Mouse (Mus musculus): ENCODE measurements around the gene Btnl9. TPM values are rescaled to one million over a fixed set of nuclear protein-coding genes. Genes with fewer than 3 reads are reported as not detected.
A peak's percentile ranks its signal among the peaks of the same experiment; 100 is the strongest.

The Btnl9 gene
- 0.09 TPM in 1 of 2 replicates, not detected in the other for polyA plus RNA-seq (2015; fragmentation: Nextera tagmentation; extraction: Ambion mirVana)

DNA sequence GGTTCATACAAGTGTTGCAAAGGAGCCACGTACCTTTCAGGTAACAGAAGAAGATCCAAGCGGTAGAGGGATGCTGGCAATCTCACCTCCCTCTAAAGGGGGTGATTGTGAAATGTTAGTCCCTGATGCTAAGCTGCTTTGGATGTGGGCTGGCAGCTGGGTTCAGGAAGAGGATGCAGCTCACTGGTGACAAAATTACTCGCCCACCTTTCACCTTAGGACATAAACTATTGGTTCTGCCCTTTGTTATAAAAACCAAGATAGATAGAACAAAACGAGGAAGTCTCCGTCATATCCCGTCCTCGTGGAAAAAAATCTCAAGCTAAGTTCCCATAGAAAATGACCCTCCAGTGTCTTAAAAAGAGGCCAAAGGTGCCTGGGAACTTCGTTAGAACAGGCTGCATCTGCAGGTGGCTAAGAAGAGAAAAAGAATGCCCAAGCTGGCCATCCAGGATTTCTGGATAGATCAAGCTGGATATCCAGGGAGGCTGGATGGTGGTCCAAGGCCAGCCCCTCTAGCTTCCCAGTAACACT is at the start of gene Btnl9:
TSS of gene Btnl9 (minus strand) at position 205 of the 534 bp plus-strand sequence.
- no peaks in the 10 kb centered on the region for H3K27me3 ChIP-seq
- H3K9ac ChIP-seq (replicated peaks) = no peak within 1 kb of the TSS
- H3K36me3 ChIP-seq = no peaks in the 10 kb centered on the region
- H3K9me3 ChIP-seq = no peaks in the 10 kb centered on the region
- H3K4me2 ChIP-seq (replicated peaks) = no peak within 1 kb of the TSS
- no peaks in the 10 kb centered on the region for H3K4me1 ChIP-seq
- no peak within 1 kb of the TSS for H3K4me3 ChIP-seq
- 80% methylated on average over 8 of the region's 8 CpGs for WGBS
- no peak within 1 kb of the TSS for H3K27ac ChIP-seq (replicated peaks)
- no peak for ATAC-seq (replicated peaks)

DNA sequence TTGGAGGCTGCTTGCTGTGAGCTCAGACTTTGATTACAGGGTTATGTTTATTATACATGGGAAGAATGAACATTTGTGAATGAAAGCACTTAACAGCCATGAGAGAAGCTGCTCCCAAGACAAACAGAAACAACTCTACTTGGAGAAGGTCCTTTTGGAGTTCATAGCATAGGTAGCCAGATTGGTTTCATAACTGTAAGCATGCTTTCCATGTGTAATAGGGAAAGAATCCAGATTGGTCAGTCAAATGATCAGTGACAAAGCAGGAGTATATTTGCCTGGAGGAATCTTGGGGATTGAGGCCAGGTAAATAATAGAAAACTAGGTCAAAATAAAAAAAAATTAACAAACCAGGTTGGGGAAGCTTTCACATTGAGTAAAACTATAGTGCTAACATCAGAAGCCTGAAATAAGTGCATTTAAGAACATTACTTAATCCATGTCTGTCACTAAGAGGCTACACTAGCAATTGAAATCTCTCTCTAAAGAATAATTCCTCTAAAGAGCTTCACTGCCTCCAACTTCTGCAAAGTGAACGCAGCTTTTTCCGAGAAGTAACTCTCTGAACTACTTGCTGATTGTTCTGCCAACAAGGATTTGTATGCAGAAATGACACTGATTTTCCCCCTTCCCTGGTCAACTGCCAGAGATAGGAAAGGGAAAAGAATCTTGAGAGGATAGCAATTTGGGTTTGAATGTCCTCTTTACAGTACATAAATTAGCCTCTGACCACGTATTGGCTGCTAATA is 48.7 kb upstream of the Btnl9 start:
- ATAC-seq (replicated peaks) = no peak
- Histone ChIP-seq H3K27ac (replicated peaks) (no peak overlapping the region), H3K9ac (replicated peaks) (no peak overlapping the region)

DNA sequence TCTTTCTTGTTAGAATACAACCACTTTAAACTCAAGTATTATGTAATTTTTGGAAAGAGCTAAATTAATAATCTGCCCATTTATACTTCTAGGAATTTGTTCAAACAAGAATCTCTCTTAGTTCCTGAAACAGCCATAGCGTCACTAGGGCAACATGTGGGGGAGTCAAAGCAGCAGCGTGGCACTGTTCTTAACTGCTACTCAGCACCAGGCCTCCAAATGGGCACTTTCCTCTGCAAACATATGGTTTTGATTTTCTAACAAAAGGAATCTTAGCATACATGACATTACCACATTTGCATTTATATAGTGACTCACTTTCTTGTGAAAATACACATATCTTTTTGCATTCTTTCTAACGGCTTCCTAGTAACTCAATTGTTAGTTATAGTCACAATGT is 45.8 kb upstream of the Btnl9 start:
- Histone ChIP-seq H3K9ac (replicated peaks) (no peak overlapping the region), H3K27ac (replicated peaks) (no peak overlapping the region), H3K9me3 (no peaks in the 10 kb centered on the region), H3K4me1 (no peaks in the 10 kb centered on the region), H3K36me3 (no peaks in the 10 kb centered on the region), H3K4me2 (replicated peaks) (no peak overlapping the region), H3K4me3 (no peak overlapping the region), H3K27me3 (no peaks in the 10 kb centered on the region)
- ATAC-seq (replicated peaks) = no peak
- WGBS = 77% methylated on average over 3 of the region's 3 CpGs

More for the DNA sequence above, 48.7 kb upstream of the Btnl9 start:
- Histone ChIP-seq H3K9me3 (no peaks in the 10 kb centered on the region), H3K4me2 (replicated peaks) (no peak overlapping the region), H3K4me3 (no peak overlapping the region), H3K27me3 (no peaks in the 10 kb centered on the region), H3K4me1 (no peaks in the 10 kb centered on the region), H3K36me3 (no peaks in the 10 kb centered on the region)
- 70% methylated on average over 3 of the region's 3 CpGs for WGBS

DNA sequence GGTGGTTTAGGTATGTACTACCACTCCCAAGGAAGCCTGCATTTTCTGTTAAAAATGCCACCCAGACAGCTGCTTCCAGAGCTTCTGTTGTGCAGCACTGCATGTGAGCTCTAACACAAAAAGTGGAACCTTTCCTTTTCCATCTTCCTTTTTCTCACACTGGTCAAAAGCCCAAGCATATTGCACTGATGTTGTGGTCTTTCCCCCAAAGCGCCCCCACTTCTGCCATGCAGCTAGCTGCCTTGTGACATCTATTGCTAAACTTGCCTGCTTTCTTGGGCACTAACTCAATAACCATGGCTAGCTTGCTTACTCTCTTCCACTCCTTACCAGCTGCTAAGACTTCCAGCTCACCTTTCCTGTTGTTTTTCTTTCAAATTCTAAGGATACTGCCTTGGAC is 37.5 kb upstream of the Btnl9 start:
- 77% methylated on average over 1 of the region's 1 CpGs for WGBS
- H3K36me3 ChIP-seq = peaks cover 5% of the 10 kb centered on the region; the same call in 1 of the 2 replicates
- H3K4me3 ChIP-seq = no peak overlapping the region
- H3K9me3 ChIP-seq = no peaks in the 10 kb centered on the region
- no peaks in the 10 kb centered on the region for H3K27me3 ChIP-seq
- no peak overlapping the region for H3K4me2 ChIP-seq (replicated peaks)
- H3K4me1 ChIP-seq = no peaks in the 10 kb centered on the region
- H3K9ac ChIP-seq (replicated peaks) = no peak overlapping the region
- no peak overlapping the region for H3K27ac ChIP-seq (replicated peaks)
- no peak for ATAC-seq (replicated peaks)

DNA sequence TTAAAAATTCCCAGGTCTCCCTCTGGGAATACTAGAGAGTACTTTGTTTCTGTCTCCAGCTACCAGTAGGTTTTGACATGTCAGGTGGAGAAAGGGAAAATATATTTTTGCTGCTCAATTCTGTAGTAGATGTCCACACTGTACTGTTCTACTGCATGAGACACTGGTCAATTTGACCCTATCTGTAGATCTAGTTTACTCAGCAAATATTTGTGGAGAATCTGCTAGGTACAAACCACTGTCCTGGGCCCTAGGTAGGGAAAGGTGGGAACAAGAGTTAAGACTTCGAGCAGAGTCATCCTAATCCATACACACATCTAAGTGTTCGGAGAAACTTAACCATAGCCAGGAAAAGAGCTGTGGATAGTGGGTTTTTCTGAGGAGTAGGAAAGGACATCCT is 32.3 kb upstream of the Btnl9 start:
- Histone ChIP-seq H3K4me1 (no peaks in the 10 kb centered on the region), H3K27ac (replicated peaks) (no peak overlapping the region), H3K9me3 (no peaks in the 10 kb centered on the region), H3K4me3 (no peak overlapping the region), H3K9ac (replicated peaks) (no peak overlapping the region), H3K4me2 (replicated peaks) (no peak overlapping the region), H3K36me3 (peaks cover 39% of the 10 kb centered on the region), H3K27me3 (no peaks in the 10 kb centered on the region)
- 97% methylated on average over 2 of the region's 2 CpGs for WGBS
- no peak for ATAC-seq (replicated peaks)

DNA sequence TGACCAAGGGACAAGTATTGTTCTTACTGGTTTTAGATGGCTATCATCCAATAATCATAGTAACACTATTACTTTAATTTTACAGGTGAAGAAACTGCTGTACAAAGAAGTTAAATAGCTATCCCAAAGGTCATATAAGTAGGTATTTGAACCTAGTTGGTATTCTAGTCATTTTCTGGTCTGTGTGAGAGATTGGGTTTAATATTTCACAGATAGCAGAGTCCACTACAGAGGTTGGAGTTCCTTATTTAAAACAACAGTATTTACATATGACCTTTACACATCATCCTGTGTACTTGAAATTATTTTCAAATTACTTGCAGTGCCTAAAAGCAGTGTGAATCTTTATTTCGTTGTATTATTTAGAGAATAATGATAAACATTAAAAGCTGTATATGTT is 26.5 kb upstream of the Btnl9 start:
- Histone ChIP-seq H3K9me3 (no peaks in the 10 kb centered on the region), H3K36me3 (peaks cover 41% of the 10 kb centered on the region), H3K4me3 (no peak overlapping the region), H3K4me1 (peaks cover 9% of the 10 kb centered on the region), H3K27ac (replicated peaks) (no peak overlapping the region), H3K9ac (replicated peaks) (no peak overlapping the region), H3K4me2 (replicated peaks) (no peak overlapping the region), H3K27me3 (no peaks in the 10 kb centered on the region)
- 95% methylated on average over 1 of the region's 1 CpGs for WGBS
- no peak for ATAC-seq (replicated peaks)

DNA sequence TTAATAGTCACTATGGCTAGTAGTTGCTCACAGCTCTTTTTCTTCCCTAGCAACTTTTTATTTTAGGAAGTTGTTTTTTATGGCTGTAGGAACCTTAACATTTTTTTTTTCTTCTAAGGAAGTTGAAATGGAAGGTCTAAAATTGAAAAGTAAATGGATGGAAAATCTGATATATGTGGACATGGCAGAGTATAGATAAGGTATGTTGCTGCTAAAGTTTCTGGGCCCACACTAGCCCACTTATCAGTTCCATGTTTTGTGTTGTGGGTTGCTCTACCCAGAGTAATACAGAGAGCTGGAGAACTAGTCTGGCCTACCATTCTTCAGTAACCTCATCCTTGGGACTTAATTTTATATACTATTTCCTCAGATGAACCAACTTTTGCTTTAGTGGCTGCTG is 25.6 kb upstream of the Btnl9 start:
- Histone ChIP-seq H3K36me3 (peaks cover 41% of the 10 kb centered on the region), H3K9ac (replicated peaks) (no peak overlapping the region), H3K27ac (replicated peaks) (no peak overlapping the region), H3K27me3 (no peaks in the 10 kb centered on the region), H3K9me3 (no peaks in the 10 kb centered on the region), H3K4me3 (no peak overlapping the region), H3K4me2 (replicated peaks) (no peak overlapping the region), H3K4me1 (peaks cover 11% of the 10 kb centered on the region)
- ATAC-seq (replicated peaks) = no peak

DNA sequence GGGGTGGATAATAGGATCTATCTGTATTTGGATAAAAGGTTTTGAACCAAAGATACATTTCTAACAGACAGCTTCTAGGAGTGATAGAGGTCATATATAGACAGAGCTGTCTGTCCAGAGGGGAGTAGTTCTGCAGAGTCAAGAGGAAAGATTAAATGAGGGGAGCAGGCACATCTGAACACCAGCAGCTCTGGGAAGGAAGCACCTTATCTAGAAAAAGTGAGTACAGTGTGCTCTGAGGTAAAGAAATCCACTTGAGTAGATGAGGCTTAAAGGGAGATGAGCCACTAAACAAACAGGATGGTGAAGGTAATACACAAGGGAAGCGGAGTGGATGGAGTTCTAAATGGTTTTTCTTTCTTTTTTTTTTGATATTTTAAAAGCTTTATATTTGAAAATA is 20.5 kb upstream of the Btnl9 start:
- no peaks in the 10 kb centered on the region for H3K36me3 ChIP-seq
- no peak for ATAC-seq (replicated peaks)
- no peaks in the 10 kb centered on the region for H3K27me3 ChIP-seq
- no peak overlapping the region for H3K4me3 ChIP-seq
- no peak overlapping the region for H3K9ac ChIP-seq (replicated peaks)
- 100% methylated on average over 1 of the region's 1 CpGs for WGBS
- no peak overlapping the region for H3K27ac ChIP-seq (replicated peaks)
- peaks cover 33% of the 10 kb centered on the region for H3K4me1 ChIP-seq
- H3K9me3 ChIP-seq = no peaks in the 10 kb centered on the region
- H3K4me2 ChIP-seq (replicated peaks) = no peak overlapping the region

DNA sequence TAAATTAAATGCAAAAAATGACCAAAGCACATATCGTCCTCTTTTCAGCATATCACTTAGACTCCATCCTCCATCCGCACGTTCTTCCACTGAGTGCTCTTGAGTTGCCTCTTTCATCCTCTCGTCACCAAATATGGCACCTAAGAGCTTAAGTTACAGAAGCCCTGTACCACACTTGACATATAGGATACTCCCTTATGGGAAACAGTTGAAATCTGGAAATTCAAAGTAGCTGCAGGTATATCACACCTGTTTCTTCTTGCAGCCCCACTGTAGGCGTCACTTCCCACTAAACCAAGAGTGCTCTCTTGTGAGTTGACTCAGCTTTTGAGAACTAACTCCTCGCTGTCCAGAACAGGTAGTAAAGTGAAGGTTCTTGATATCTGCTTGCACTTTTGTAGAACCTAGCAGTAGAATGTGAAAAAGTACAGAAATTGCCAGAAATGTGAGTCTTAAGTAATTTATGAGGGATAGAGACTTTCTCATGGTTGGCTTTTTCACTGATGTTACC is 18.2 kb upstream of the Btnl9 start:
- peaks cover 39% of the 10 kb centered on the region for H3K4me1 ChIP-seq
- no peaks in the 10 kb centered on the region for H3K9me3 ChIP-seq
- no peaks in the 10 kb centered on the region for H3K36me3 ChIP-seq
- no peaks in the 10 kb centered on the region for H3K27me3 ChIP-seq
- peak overlapping the region; percentile 82; the same call in 1 of the 2 replicates for H3K4me3 ChIP-seq
- WGBS = 87% methylated on average over 6 of the region's 6 CpGs
- H3K9ac ChIP-seq (replicated peaks) = no peak overlapping the region
- no peak for ATAC-seq (replicated peaks)
- peak overlapping the region; percentile 71 for H3K4me2 ChIP-seq (replicated peaks)
- H3K27ac ChIP-seq (replicated peaks) = no peak overlapping the region

DNA sequence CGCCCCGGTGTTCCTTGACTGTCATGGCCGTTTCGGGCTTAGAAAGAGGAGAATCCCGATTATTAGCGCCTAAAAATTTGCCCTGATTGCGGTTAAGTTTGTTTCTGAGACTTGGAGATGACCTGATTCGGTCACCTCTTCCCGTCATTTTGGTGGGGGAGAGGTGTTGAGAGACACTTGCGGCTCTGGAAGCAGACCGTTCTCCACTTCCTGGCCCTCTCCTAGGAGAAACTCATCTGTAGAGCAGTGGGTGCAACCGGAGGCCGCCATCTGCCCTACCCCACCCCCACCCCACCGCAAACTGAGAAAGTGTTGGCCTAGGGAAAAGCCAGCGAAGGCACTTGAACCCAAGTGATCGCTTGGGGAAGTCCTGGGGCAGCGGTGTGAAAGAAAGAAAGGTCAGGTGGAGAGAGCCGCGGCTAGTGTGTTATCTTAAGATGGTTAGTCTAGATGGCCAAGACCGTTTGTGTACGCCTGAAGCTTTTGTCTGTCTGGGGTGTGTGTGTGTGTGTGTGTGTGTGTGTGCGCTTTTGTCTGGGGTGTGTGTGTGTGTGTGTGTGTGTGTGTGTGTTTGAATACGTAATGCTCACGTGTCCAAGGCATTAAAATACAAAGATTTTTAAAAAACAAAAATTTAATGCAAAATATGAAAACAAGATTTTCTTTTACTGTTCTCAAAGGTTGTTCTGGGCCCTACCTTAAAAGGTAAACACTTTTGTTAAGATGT is 17.0 kb upstream of the Btnl9 start:
- Histone ChIP-seq H3K27ac (replicated peaks) (peak overlapping the region; percentile 96), H3K4me2 (replicated peaks) (peak overlapping the region; percentile 71), H3K9ac (replicated peaks) (peak overlapping the region; percentile 96), H3K27me3 (no peaks in the 10 kb centered on the region), H3K4me1 (peaks cover 35% of the 10 kb centered on the region), H3K4me3 (peak overlapping the region; percentile 82), H3K9me3 (no peaks in the 10 kb centered on the region), H3K36me3 (no peaks in the 10 kb centered on the region)
- under 1% methylated on average over 24 of the region's 24 CpGs for WGBS
- peak; percentile 69 for ATAC-seq (replicated peaks)

DNA sequence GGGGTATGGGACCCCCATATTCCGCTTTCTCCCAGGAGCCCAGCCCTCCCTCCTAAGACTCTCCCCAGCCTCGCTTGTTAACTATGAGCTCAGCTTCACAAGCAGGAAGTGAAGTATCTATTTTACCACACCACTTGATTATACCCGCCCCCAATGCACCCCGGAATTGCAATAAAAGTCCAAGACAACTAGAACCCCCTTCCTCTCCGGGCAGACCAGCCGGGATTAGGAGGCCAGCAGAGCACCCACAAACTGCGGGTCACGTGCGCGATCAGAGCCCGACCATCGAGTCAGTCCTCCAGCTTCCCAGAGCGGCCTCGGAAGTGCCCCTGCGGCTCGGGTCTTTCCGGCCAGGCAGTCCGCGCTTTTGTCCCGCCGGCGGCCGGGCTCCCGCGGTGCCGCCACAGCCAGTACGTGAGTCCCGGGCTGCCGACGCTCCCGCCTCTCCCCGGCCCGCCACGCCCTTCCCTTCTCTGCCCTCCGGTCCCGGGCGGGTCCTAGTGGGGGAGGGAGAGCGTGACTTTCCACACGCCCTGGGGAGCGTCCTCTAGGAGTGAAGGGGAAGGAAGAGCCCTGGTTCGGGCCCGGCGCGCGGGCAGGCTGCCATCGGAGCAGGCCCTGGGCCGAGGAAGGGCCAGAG is 16.3 kb upstream of the Btnl9 start, which contains the start of gene Zfp62:
TSS of gene Zfp62 (plus strand) at position 164 of the 640 bp plus-strand sequence.
- peak within 1 kb of the TSS; percentile 96 for H3K27ac ChIP-seq (replicated peaks)
- H3K4me2 ChIP-seq (replicated peaks) = peak within 1 kb of the TSS; percentile 71
- no peaks in the 10 kb centered on the region for H3K27me3 ChIP-seq
- H3K4me3 ChIP-seq = peak within 1 kb of the TSS; percentile 82
- H3K9ac ChIP-seq (replicated peaks) = peak within 1 kb of the TSS; percentile 96
- peak; percentile 94 for ATAC-seq (replicated peaks)
- H3K4me1 ChIP-seq = peaks cover 29% of the 10 kb centered on the region
- H3K36me3 ChIP-seq = no peaks in the 10 kb centered on the region
- under 1% methylated on average over 46 of the region's 47 CpGs for WGBS
- no peaks in the 10 kb centered on the region for H3K9me3 ChIP-seq

Measured in forebrain, embryonic 15.5 days (tissue).